Mouse (Mus musculus): ENCODE data around the gene Gm10778.
A peak's percentile ranks its signal among the peaks of the same experiment; 100 is the strongest.
"Not testable (repeated sequence)": the region's sequence is repeated elsewhere in the genome, so short reads cannot be mapped to it uniquely, and the experiment has no call there.

The Gm10778 gene

DNA sequence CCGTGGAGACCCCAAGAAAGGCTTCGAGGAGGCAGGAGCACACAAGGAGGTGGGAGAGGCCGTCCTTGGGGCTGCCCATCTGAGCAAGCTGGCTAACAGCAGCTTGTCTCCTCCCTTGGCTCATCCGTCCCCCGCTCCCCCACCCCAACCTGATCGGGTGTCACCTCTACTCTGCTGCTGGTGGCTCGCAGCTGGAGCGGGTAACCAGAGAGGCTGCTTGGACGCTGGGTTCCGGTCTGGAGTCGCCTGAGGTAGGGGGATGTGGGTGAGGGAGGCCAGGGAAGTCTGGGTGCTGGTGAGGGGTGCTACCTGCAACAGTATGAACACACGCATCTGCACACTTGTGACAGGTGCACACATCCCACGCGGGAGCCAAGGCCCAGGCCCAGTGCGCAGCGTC lies 20.5 kb upstream of the Gm10778 start, which contains the start of gene Ankrd24:
TSS of gene Ankrd24 (plus strand) at position 151 of the 400 bp plus-strand sequence.
- no peak for DNase-seq

GRCm38 (mm10) chr10:81633253-81634099 lies 15.4 kb upstream of the Gm10778 start:
- DNase-seq, result peak; percentile 86 to 89

DNA sequence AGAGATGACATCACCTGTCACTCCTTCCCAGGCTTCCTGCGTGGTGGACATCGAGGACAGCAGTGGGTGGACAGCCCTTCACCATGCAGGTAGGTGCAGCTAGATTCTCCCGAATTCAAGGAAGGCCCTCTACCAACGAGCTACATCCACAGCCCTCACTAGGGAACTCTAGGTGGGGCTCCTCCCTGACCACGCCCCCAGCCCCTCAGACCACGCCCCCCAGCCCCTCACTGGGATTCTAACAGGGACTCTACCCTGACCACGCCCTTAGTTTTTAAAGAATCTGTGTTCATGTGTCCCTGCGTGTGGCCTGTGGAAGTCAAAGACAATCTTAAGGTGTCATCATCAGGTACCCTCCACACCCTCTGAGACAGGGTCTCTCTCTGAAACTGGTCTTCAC lies 12.5 kb upstream of the Gm10778 start:
- DNase-seq, result no peak

- no peak for DNase-seq
Observed at GRCm38 (mm10) chr10:81638101-81638500, 10.8 kb upstream of the Gm10778 start.

DNA sequence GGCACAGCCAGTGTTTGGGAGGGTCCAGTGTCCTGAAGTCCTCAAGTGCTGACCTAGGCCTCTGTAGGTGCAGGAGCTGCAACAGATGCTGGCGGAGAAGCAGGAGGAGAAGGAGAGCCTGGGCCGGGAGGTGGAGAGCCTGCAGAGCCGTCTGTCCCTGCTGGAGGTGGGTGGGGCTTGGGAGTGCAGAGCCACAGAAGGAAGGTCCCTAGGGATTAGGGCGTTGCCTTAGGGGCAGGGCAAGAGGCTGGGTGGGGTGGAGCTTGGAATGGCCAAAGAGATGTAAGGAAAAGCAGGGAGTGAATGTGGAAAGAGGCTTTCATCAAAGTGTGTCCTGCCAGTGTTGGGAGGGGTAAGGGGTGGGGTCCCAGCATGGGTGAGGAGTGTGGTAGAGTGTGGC lies 8.0 kb upstream of the Gm10778 start:
- DNase-seq, result not testable (repeated sequence)

DNA sequence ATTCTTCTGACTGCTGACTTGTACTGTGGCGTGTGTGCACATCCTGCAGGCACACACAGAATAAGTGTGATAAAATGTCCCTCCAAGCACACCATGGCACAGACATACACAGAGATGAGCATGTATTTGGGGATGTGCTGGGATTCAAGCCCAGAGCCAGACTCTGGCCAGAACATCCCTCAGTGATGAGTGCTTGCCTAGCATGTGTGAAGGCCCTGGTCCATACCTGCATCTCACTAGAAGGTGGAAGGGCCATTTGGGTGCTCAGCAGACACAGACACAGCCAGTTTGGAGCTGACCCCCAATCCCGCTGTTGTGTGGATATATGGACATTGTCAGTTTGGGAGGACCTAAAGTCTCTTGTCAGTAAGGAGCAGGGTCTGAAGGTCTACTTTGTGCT lies 7.3 kb upstream of the Gm10778 start:
- DNase-seq, result no peak

DNA sequence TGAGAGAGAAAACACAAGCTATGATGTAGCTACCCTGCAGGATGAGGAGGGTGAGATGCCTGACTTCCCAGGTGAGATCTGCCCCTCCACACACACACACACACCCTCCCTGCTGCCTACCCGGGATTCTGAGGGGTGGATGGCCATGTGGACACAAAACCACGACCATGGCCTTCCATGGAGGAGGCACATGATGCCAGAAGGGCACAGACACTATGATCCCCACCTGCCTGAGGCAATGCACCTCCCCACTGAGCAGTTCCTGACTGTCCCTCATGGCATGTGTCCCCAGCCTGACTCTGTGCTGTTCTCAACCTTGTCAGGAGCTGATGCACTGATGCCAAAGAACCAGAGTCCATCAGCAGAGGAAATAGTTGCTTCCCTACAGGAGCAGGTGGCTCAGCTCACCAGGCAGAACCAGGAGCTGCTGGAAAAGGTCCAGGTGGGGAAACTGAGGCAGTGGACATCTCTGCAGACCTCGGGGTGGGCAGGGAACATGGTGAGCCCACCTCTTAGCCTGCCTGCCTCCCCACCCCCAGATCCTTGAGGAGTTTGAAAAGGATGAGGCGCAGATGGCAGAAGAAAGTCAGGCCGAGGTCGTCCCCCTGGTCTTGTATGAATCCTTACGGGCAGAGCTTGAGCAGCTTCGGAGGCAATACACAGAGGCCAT lies 6.7 kb upstream of the Gm10778 start:
- no peak for DNase-seq

- no peak for DNase-seq
Observed at GRCm38 (mm10) chr10:81642648-81643448, 6.0 kb upstream of the Gm10778 start.

DNA sequence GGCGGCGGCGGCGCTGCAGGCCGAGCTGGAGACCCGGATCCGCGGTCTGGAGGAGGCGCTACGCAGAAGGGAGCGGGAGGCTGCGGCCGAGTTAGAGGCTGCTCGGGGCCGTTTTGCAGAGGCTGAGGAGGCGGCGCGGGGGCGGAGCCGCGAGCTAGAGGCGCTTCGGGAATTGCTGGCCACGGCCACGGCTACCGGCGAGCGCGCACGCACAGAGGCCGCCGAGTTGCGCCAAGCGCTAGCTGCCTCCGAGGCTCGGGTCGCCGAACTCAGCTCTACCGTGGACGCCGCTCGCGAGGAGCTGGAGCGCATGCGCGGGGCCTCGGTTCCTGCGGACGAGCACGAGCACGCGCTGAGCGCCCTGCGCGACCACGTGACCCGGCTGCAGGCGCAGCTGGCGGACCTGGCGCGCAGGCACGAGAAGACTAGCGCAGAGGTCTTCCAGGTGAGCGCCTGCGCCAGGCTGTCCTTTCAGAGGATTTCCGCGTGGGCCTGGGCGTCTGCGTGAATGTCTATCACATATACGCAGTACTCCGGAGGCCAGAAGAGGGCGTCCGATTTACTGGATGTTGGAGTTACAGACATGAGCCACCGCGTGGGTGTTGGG lies 5.3 kb upstream of the Gm10778 start:
- peak; percentile 96 to 97 for DNase-seq

DNA sequence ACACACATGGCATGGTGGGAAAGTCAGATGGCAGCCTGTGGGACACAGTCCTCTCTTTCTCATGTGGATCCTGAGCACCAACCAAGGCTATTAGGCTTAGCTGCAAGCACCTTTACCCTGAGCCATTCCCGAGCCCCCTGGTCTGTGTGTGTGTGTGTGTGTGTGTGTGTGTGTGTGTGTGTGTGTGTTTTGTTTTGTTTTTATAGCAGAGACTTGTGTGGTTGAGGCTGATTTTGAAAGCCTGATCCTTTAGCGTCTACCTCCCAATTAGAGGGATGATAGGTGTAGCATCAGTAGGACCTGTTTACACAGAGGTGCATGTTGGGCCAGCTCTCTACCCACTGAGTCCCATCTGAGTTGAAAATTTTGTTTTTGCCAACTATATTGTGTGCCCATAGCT lies 4.7 kb upstream of the Gm10778 start:
- DNase-seq, result no peak

- no peak for DNase-seq
Observed at GRCm38 (mm10) chr10:81644716-81645115, 4.1 kb upstream of the Gm10778 start.

GRCm38 (mm10) chr10:81645391-81645790 lies 3.5 kb upstream of the Gm10778 start:
- DNase-seq, result no peak

DNA sequence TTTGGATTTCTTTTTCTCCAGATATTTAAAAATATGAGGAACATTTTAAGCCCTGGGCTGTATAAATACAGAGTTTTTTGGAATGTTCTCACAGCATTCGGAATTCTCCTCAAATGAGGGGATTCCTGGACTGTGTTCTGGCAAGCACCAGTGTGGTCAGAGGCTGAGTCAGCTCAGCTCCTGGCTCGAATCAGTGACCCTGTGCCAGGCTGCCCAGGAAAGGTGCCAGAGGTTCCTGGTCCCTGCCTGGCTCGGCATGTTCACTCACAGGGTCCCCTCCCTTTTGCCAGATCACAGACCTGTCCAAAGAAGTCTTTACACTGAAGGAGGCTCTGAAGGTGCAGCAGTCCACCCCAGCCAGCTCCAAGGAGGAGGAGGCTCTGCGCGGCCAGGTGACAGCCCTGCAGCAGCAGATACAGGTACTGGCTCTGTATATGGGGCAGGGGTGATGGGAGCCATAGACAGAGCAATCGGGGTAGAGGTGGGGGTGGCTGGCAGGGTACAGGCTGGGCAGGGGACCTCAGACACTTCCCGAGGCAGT lies 2.8 kb upstream of the Gm10778 start:
- peak; percentile 40 to 51 for DNase-seq

GRCm38 (mm10) chr10:81655178-81655577 lies 6.3 kb downstream of the Gm10778 start:
- DNase-seq, result no peak

GRCm38 (mm10) chr10:81656174-81656573 lies 7.3 kb downstream of the Gm10778 start:
- no peak for DNase-seq

DNA sequence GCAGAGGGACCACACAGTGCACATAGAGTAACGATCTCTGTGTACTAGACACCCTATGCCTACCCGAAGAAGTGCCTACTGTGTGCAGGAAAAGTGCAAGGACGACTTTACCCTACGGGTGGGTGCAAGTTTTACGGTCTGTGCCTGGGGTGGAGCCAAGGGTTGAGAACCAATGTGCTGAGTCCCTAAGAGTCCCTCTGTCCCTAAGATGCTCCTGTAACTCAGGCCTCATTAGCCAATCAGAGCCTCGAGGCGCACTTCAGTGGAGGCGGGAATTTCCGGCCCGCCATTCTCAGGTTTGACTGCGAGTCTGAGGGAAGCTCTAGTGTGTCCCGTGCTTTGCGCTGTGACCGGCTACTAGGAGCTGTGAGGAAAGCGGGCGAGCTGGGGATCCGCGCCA lies 38.3 kb downstream of the Gm10778 start:
- DNase-seq, result not testable (repeated sequence)

DNA sequence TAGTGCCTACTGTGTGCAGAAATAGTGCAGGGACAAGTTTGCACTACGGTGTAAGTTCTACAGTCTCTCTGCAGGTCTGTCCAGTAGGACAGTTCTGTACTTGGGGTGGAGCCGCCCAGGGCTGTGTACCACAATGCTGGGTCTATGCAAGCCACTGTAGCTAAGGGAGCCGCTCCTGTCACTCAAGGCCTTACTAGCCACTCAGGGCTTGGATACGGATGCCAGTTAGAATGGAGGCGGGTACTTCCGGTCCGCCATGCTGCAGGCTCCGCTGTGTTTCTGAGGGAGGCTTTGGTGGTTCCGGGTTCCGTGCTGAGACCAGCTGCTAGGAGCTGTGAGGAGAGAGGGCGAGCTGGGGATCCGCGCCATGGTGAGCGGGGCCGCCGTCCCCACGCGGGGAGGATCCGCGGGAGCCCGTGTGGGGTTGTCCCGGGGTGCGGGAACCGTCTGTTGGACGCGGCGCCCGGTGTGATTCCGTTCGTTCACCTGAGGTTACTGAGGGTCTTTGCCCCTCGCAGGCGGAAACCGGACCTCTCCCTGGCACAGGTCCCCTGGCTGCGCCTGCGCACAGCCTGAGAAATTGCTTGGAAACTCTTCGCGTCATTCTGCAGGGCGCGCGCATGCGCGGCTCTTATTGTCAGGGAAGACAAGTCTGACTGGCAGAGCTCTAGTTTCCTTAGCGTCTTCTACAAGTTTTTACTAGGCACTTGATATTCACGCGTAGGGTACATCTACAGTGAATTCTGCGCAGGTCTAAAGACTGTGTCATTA lies 55.9 kb downstream of the Gm10778 start, which contains the start of gene Zfp433:
TSS of gene Zfp433 (plus strand) at position 295 of the 771 bp plus-strand sequence.
- not testable (repeated sequence) for DNase-seq
